Mouse (Mus musculus): Measurements from ENCODE around the gene Ndufs6. TPM values are rescaled to one million over a fixed set of nuclear protein-coding genes. Genes with fewer than 3 reads are reported as not detected.

The Ndufs6 gene
- polyA plus RNA-seq, 1 experiment from 2014 or later = 350 TPM

- ATAC-seq (ENCODE audit: insufficient number of reproducible peaks, insufficient read depth, low FRiP score, low TSS enrichment) = no peak
- no peak overlapping the region for H3K27ac ChIP-seq
These were observed 55.5 kb downstream of the Ndufs6 start for GRCm38 (mm10) chr13:73272794-73273282.

GRCm38 (mm10) chr13:73271336-73272242 is 56.8 kb downstream of the Ndufs6 start:
- Histone ChIP-seq H3K4me2 (replicated peaks) (peak overlapping the region; percentile 42), H3K4me3 (peak overlapping the region; percentile 18; the same call in 1 of the 2 replicates), H3K9me3 (no peaks in the 10 kb centered on the region), H3K36me3 (no peaks in the 10 kb centered on the region), H3K27ac (no peak overlapping the region), H3K4me1 (0 out of 2 replicates have a peak, but pooled peaks cover 5% of the 10 kb centered on the region), H3K27me3 (peaks cover 92% of the 10 kb centered on the region), H3K9ac (no peak overlapping the region)
- WGBS = under 1% methylated on average over 53 of the region's 53 CpGs
- ATAC-seq (ENCODE audit: insufficient number of reproducible peaks, insufficient read depth, low FRiP score, low TSS enrichment) = no peak

More at GRCm38 (mm10) chr13:73272794-73273282, 55.5 kb downstream of the Ndufs6 start:
- Histone ChIP-seq H3K9me3 (no peaks in the 10 kb centered on the region), H3K36me3 (no peaks in the 10 kb centered on the region), H3K27me3 (peaks cover 79% of the 10 kb centered on the region), H3K9ac (no peak overlapping the region), H3K4me1 (0 out of 2 replicates have a peak, but pooled peaks cover 5% of the 10 kb centered on the region), H3K4me2 (replicated peaks) (no peak overlapping the region), H3K4me3 (no peak overlapping the region)

- no peak overlapping the region for H3K27ac ChIP-seq
- H3K9ac ChIP-seq = no peak overlapping the region
- ATAC-seq (ENCODE audit: insufficient number of reproducible peaks, insufficient read depth, low FRiP score, low TSS enrichment) = no peak
- no peaks in the 10 kb centered on the region for H3K9me3 ChIP-seq
- WGBS = 3% methylated on average over 22 of the region's 22 CpGs
- H3K4me2 ChIP-seq (replicated peaks) = no peak overlapping the region
- no peaks in the 10 kb centered on the region for H3K36me3 ChIP-seq
- H3K4me3 ChIP-seq = no peak overlapping the region
- H3K27me3 ChIP-seq = peaks cover 94% of the 10 kb centered on the region
- H3K4me1 ChIP-seq = peaks cover 5% of the 10 kb centered on the region; the same call in 1 of the 2 replicates
These were observed 57.8 kb downstream of the Ndufs6 start for GRCm38 (mm10) chr13:73270451-73271081.

- Histone ChIP-seq H3K4me1 (peaks cover 9% of the 10 kb centered on the region), H3K9ac (no peak overlapping the region), H3K36me3 (no peaks in the 10 kb centered on the region), H3K4me3 (no peak overlapping the region), H3K27me3 (peaks cover 98% of the 10 kb centered on the region), H3K4me2 (replicated peaks) (no peak overlapping the region), H3K27ac (no peak overlapping the region), H3K9me3 (no peaks in the 10 kb centered on the region)
- no peak for ATAC-seq (ENCODE audit: insufficient number of reproducible peaks, insufficient read depth, low FRiP score, low TSS enrichment)
- 17% methylated on average over 3 of the region's 3 CpGs for WGBS
These were observed 58.5 kb downstream of the Ndufs6 start for GRCm38 (mm10) chr13:73269891-73270290.

Other genes starting within 250 kb of the Ndufs6 start
- 4.8 and 5.8 TPM in 2 replicates for gene Irx4, start 68.1 kb downstream of the Ndufs6 start, polyA plus RNA-seq (2016; fragmentation: Nextera tagmentation; extraction: Ambion mirVana)
- 119 and 124 TPM in 2 replicates for gene Mrpl36, start within 50 bp of the Ndufs6 start, polyA plus RNA-seq (2016; fragmentation: Nextera tagmentation; extraction: Ambion mirVana)
- 59.3 and 64.8 TPM in 2 replicates for gene Lpcat1, start 138.7 kb upstream of the Ndufs6 start, polyA plus RNA-seq (2016; fragmentation: Nextera tagmentation; extraction: Ambion mirVana)
- gene Slc6a3, start 208.2 kb upstream of the Ndufs6 start, polyA plus RNA-seq (2016; fragmentation: Nextera tagmentation; extraction: Ambion mirVana) = 0.08 and 0.14 TPM in 2 replicates